Mouse (Mus musculus) embryo, embryonic 11 days (tissue): Measurements from ENCODE around the gene Slc30a10.

Experiments used
- DNase-seq: peaks from one replicate; pipeline ENCODE4 v3.0.0-alpha.2; 2015

The Slc30a10 gene

GRCm38 (mm10) chr1:185469551-185470021 is 14.9 kb downstream of the Slc30a10 start:
- no peak for DNase-seq

GRCm38 (mm10) chr1:185472025-185472720 is 17.5 kb downstream of the Slc30a10 start:
- peak; percentile 55 for DNase-seq

- no peak for DNase-seq
These were observed 18.1 kb downstream of the Slc30a10 start for GRCm38 (mm10) chr1:185472730-185473129.

- no peak for DNase-seq
These were observed 18.8 kb downstream of the Slc30a10 start for GRCm38 (mm10) chr1:185473437-185473836.

- DNase-seq = no peak
These were observed 25.2 kb downstream of the Slc30a10 start for GRCm38 (mm10) chr1:185479861-185480260.

GRCm38 (mm10) chr1:185482001-185482761 is 27.5 kb downstream of the Slc30a10 start:
- DNase-seq = peak; percentile 74

- DNase-seq = no peak
These were observed 28.1 kb downstream of the Slc30a10 start for GRCm38 (mm10) chr1:185482762-185483161.

- no peak for DNase-seq
These were observed 28.9 kb downstream of the Slc30a10 start for GRCm38 (mm10) chr1:185483356-185484057.

- no peak for DNase-seq
These were observed 29.6 kb downstream of the Slc30a10 start for GRCm38 (mm10) chr1:185484281-185484680.

- no peak for DNase-seq
These were observed 35.2 kb downstream of the Slc30a10 start for GRCm38 (mm10) chr1:185489893-185490292.

GRCm38 (mm10) chr1:185490603-185491002 is 36.0 kb downstream of the Slc30a10 start:
- DNase-seq = no peak

GRCm38 (mm10) chr1:185493439-185494034 is 38.9 kb downstream of the Slc30a10 start:
- no peak for DNase-seq

GRCm38 (mm10) chr1:185496791-185497460 is 42.3 kb downstream of the Slc30a10 start:
- DNase-seq = no peak

- no peak for DNase-seq
These were observed 46.0 kb downstream of the Slc30a10 start for GRCm38 (mm10) chr1:185500602-185501001.

GRCm38 (mm10) chr1:185501801-185502340 is 47.2 kb downstream of the Slc30a10 start:
- peak; percentile 79 for DNase-seq

- no peak for DNase-seq
These were observed 47.9 kb downstream of the Slc30a10 start for GRCm38 (mm10) chr1:185502550-185502949.

- no peak for DNase-seq
These were observed 54.4 kb downstream of the Slc30a10 start for GRCm38 (mm10) chr1:185509042-185509441.

- no peak for DNase-seq
These were observed 56.7 kb downstream of the Slc30a10 start for GRCm38 (mm10) chr1:185511306-185511705.

GRCm38 (mm10) chr1:185515526-185515979 is 60.9 kb downstream of the Slc30a10 start:
- peak; percentile 22 for DNase-seq

GRCm38 (mm10) chr1:185516041-185516440 is 61.4 kb downstream of the Slc30a10 start:
- no peak for DNase-seq

- DNase-seq = peak; percentile 90
These were observed 62.9 kb downstream of the Slc30a10 start for GRCm38 (mm10) chr1:185517566-185517965.
